Mouse (Mus musculus) kidney, adult 2 months (tissue): ENCODE measurements around the gene Dcpp2.

Experiments used
- CTCF ChIP-seq: fragments of 200-500 bp; conservative IDR thresholded peaks from 2 replicates; pipeline ENCODE4 v1.5.1; 2011; ENCODE audit warnings: low read depth, mild to moderate bottlenecking, control low read depth, low read length, moderate library complexity, mixed read lengths; ENCODE audit not compliant: insufficient read depth, insufficient read length
- POLR2A ChIP-seq: fragments of 200-500 bp; IDR thresholded peaks from one replicate; pipeline ENCODE4 v1.6.1; 2011; ENCODE audit warnings: low read depth, low read length, control low read depth

GRCm38 (mm10) chr17:23931157-23931556 is 50.5 kb downstream of the Dcpp2 start:
- TF ChIP-seq POLR2A (no peak), CTCF (no peak)
